Mouse (Mus musculus): Measurements from ENCODE around the gene Cacng7.

GRCm38 (mm10) chr7:3320856-3321255 is 11.9 kb upstream of the Cacng7 start:
- TF ChIP-seq TCF12 (IDR thresholded peaks at IDR 0.05; ENCODE audit: insufficient read depth, poor library complexity, severe bottlenecking) (no peak), POLR2A (IDR thresholded peaks at IDR 0.05; ENCODE audit: insufficient read length, low read depth) (no peak), TCF3 (IDR thresholded peaks at IDR 0.05; ENCODE audit: insufficient read length, low read depth) (no peak), MYOD1 (IDR thresholded peaks at IDR 0.05; ENCODE audit: control insufficient read depth in 1 of 3, insufficient read length in 2 of 3, low read depth in 2 of 3) (no peak), MYOG (IDR thresholded peaks at IDR 0.05; ENCODE audit: control insufficient read depth in 1 of 3, insufficient read depth in 1 of 3, insufficient read length in 2 of 3, low read depth in 2 of 3) (no peak), E2F4 (IDR thresholded peaks at IDR 0.05; ENCODE audit: insufficient read depth) (no peak), USF1 (IDR thresholded peaks at IDR 0.05; ENCODE audit: low read depth) (no peak), CEBPB (IDR thresholded peaks at IDR 0.05; ENCODE audit: insufficient read depth, poor library complexity, severe bottlenecking) (no peak), POLR2AphosphoS2 (IDR thresholded peaks at IDR 0.05; ENCODE audit: insufficient read length, low read depth) (no peak), MAX (IDR thresholded peaks at IDR 0.05; ENCODE audit: low read depth) (no peak)
